Mouse (Mus musculus) E14TG2a.4 (cell line): ENCODE data around the gene Galnt16.

Experiments used
- CTCF ChIP-seq: conservative IDR thresholded peaks from 2 replicates; pipeline ENCODE4 v1.5.1; 2014; ENCODE audit warnings: low read length
- POU5F1 ChIP-seq: IDR thresholded peaks from 2 replicates; pipeline ENCODE4 v1.6.1; 2014; ENCODE audit warnings: low read length, borderline replicate concordance

DNA sequence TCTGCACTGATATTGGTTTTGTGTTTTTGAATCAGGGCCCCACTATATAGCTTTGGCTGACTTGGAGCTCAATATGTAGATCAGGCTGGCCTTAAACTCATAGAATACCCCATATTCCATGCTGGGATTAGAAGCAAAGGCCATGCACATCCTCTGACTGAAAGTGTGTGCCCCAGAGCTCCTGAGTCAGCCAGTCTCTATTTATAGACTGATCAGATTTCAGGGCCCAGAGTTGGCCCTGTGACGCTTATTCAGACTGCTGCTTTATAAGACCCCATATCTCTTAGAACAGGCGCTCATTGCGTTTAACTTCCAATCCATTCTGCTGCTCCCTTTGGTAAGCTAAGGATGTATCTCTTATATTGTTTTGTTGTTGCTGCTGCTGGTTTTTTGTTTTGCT is 38.1 kb upstream of the Galnt16 start:
- TF ChIP-seq CTCF (no peak), POU5F1 (no peak)
